Mouse (Mus musculus) G1E (cell line): ENCODE measurements around the gene Sync. TPM values are rescaled to one million over a fixed set of nuclear protein-coding genes. Genes with fewer than 3 reads are reported as not detected.

Experiments
- ATAC-seq: 2 replicates; pipeline ENCODE4 v1.8.0; 2016; ENCODE audit warnings: mild to moderate bottlenecking; ENCODE audit not compliant: insufficient number of reproducible peaks, poor library complexity, low FRiP score, severe bottlenecking; ENCODE audit errors: extremely low read depth
- DNase-seq: peaks from one replicate; pipeline ENCODE4 v3.0.0; 2012; ENCODE audit warnings: low spot score
- H3K27me3 ChIP-seq: 2 replicates; pipeline ENCODE4 v1.6.1; 2012; ENCODE audit warnings: mild to moderate bottlenecking, low read length, inconsistent platforms; ENCODE audit not compliant: insufficient read depth
- H3K36me3 ChIP-seq: replicated peaks from 2 replicates; pipeline ENCODE3; 2012; ENCODE audit warnings: mild to moderate bottlenecking, inconsistent platforms
- H3K4me1 ChIP-seq: 2 replicates; pipeline ENCODE4 v1.6.1; 2012; ENCODE audit warnings: low read depth, low read length, inconsistent platforms, mixed read lengths; ENCODE audit not compliant: insufficient read depth
- H3K4me3 ChIP-seq: 2 replicates; pipeline ENCODE4 v1.5.1; 2012; ENCODE audit warnings: low read depth, mild to moderate bottlenecking, inconsistent platforms, low read length, moderate library complexity, mixed read lengths
- H3K9me3 ChIP-seq: replicated peaks from 2 replicates; pipeline ENCODE4 v1.6.1; 2012; ENCODE audit warnings: inconsistent platforms
- CTCF ChIP-seq: IDR thresholded peaks from 2 replicates; pipeline ENCODE4 v1.5.1; 2012; ENCODE audit warnings: low read depth, low read length, inconsistent platforms, mixed read lengths
- GATA1 ChIP-seq: IDR thresholded peaks from 2 replicates; pipeline ENCODE4 v1.6.1; 2012; ENCODE audit warnings: borderline replicate concordance, low read length, inconsistent platforms, mixed read lengths
- GATA2 ChIP-seq: IDR thresholded peaks from 2 replicates; pipeline ENCODE4 v1.6.1; 2012; ENCODE audit warnings: low read depth, low read length, inconsistent platforms, borderline replicate concordance
- POLR2AphosphoS5 ChIP-seq: IDR thresholded peaks from 2 replicates; pipeline ENCODE4 v1.6.1; 2012; ENCODE audit warnings: low read depth, low read length, inconsistent platforms; ENCODE audit not compliant: insufficient replicate concordance
- TAL1 ChIP-seq: conservative IDR thresholded peaks from 2 replicates; pipeline ENCODE4 v1.6.1; 2012; ENCODE audit warnings: low read depth, low read length, inconsistent platforms, mixed read lengths
- polyA plus RNA-seq: library from polyadenylated mRNA; stranded (reverse); fragments of >175 nt; gene quantifications from 2 replicates; pipeline ENCODE4 v1.2.3, GENCODE M21; 2012
- total RNA-seq, 2 experiments: library from RNA; stranded (forward) in 1 of 2; stranded (reverse) in 1 of 2; fragments of 200-1000 nt in 1 of 2; fragments of >200 nt in 1 of 2; fragmentation: Nextera tagmentation in 1 of 2; gene quantifications; 2 replicates each; pipeline ENCODE4 v1.2.3; 2014 to 2017

Sync gene
- total and polyA plus RNA-seq, 3 experiments, result 2.1 to 17.2 (median 6.9) TPM

GRCm38 (mm10) chr4:129286001-129286682, 1.3 kb upstream of the Sync start:
- H3K36me3 ChIP-seq, result no peaks in the 10 kb centered on the region
- peaks cover 38% of the 10 kb centered on the region for H3K4me1 ChIP-seq
- ATAC-seq (no peak), DNase-seq (no peak)
- peaks cover 35% of the 10 kb centered on the region for H3K27me3 ChIP-seq
- H3K9me3 ChIP-seq, result peaks cover 3% of the 10 kb centered on the region
- peak overlapping the region; percentile 73; the same call in 1 of the 2 replicates for H3K4me3 ChIP-seq
- TF ChIP-seq POLR2AphosphoS5 (no peak), TAL1 (no peak), GATA1 (no peak), GATA2 (no peak), CTCF (no peak)

- Histone ChIP-seq H3K9me3 (peaks cover 3% of the 10 kb centered on the region), H3K4me3 (peak overlapping the region; percentile 73), H3K36me3 (no peaks in the 10 kb centered on the region), H3K27me3 (peaks cover 35% of the 10 kb centered on the region), H3K4me1 (peaks cover 42% of the 10 kb centered on the region)
- ATAC-seq (no peak), DNase-seq (peak; percentile 43)
- TF ChIP-seq GATA2, result no peak
- TF ChIP-seq CTCF, result no peak
- TF ChIP-seq POLR2AphosphoS5, result no peak
- TF ChIP-seq TAL1, result no peak
- no peak for TF ChIP-seq GATA1
These were observed 540 bp upstream of the Sync start for GRCm38 (mm10) chr4:129286683-129287471.

- ATAC-seq (no peak), DNase-seq (no peak)
- H3K4me3 ChIP-seq, result peak overlapping the region; percentile 73; the same call in 1 of the 2 replicates
- no peak for TF ChIP-seq GATA1
- TF ChIP-seq TAL1, result no peak
- no peak for TF ChIP-seq CTCF
- TF ChIP-seq GATA2, result no peak
- no peak for TF ChIP-seq POLR2AphosphoS5
- H3K27me3 ChIP-seq, result peaks cover 30% of the 10 kb centered on the region
- H3K4me1 ChIP-seq, result peaks cover 53% of the 10 kb centered on the region
- H3K9me3 ChIP-seq, result peaks cover 7% of the 10 kb centered on the region
- H3K36me3 ChIP-seq, result no peaks in the 10 kb centered on the region
These were observed 650 bp downstream of the Sync start for GRCm38 (mm10) chr4:129288067-129288466.

GRCm38 (mm10) chr4:129289671-129290070, 2.3 kb downstream of the Sync start:
- ATAC-seq (no peak), DNase-seq (no peak)
- TF ChIP-seq TAL1 (no peak), GATA1 (no peak), CTCF (no peak), GATA2 (no peak), POLR2AphosphoS5 (no peak)
- Histone ChIP-seq H3K36me3 (peaks cover 13% of the 10 kb centered on the region), H3K27me3 (peaks cover 29% of the 10 kb centered on the region), H3K4me3 (no peak overlapping the region), H3K9me3 (peaks cover 19% of the 10 kb centered on the region), H3K4me1 (peaks cover 67% of the 10 kb centered on the region)

GRCm38 (mm10) chr4:129292831-129293230, 5.4 kb downstream of the Sync start:
- H3K4me1 ChIP-seq, result peaks cover 67% of the 10 kb centered on the region
- peaks cover 25% of the 10 kb centered on the region for H3K36me3 ChIP-seq
- DNase-seq (no peak), ATAC-seq (no peak)
- H3K27me3 ChIP-seq, result peaks cover 8% of the 10 kb centered on the region
- peaks cover 19% of the 10 kb centered on the region for H3K9me3 ChIP-seq
- peak overlapping the region; percentile 51; the same call in 1 of the 2 replicates for H3K4me3 ChIP-seq
- no peak for TF ChIP-seq POLR2AphosphoS5
- no peak for TF ChIP-seq CTCF
- TF ChIP-seq GATA1, result no peak
- TF ChIP-seq GATA2, result no peak
- TF ChIP-seq TAL1, result no peak

- Histone ChIP-seq H3K4me3 (peak overlapping the region; percentile 51; the same call in 1 of the 2 replicates), H3K27me3 (peaks cover 8% of the 10 kb centered on the region), H3K9me3 (peaks cover 19% of the 10 kb centered on the region), H3K36me3 (peaks cover 33% of the 10 kb centered on the region), H3K4me1 (peaks cover 67% of the 10 kb centered on the region)
- TF ChIP-seq POLR2AphosphoS5 (no peak), GATA2 (no peak), GATA1 (no peak), CTCF (no peak), TAL1 (no peak)
- DNase-seq (no peak), ATAC-seq (no peak)
These were observed 6.3 kb downstream of the Sync start for GRCm38 (mm10) chr4:129293702-129294101.
